Mouse (Mus musculus): ENCODE measurements around the gene Aff1.

DNA sequence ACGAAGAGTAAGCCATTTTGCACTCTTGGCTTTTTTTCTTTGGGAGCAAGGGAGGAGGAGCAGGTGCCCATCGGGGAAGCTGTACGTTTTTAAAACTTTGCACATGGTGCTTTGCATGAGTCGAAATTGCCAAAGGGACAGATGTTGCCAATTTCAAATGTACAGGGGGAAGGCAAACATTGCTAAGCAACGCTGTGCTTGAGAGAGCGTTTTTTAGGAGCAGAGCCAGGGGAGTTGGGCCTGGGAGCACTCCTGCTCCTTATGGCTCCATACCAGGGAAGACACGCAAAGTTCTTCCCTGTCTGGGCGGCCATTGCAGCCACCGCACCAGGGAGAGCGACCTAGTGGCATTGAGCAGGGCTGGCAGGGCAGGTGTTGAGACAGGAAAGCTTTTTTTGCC is 105.6 kb downstream of the Aff1 start:
- TF ChIP-seq CTCF (IDR thresholded peaks at IDR 0.05; ENCODE audit: insufficient read depth, low read depth, low read length) (no peak), POLR2A (IDR thresholded peaks at IDR 0.05; ENCODE audit: insufficient read depth, low read depth, low read length) (no peak)

All from olfactory bulb, adult 2 months (tissue).